Mouse (Mus musculus) c-Kit-positive CD71-negative TER-119-negative erythroid progenitor cells, embryonic 14.5 days (primary cell): ENCODE data around the gene Lrrc17.
A peak's percentile ranks its signal among the peaks of the same experiment; 100 is the strongest.
"Not testable (repeated sequence)": the region's sequence is repeated elsewhere in the genome, so short reads cannot be mapped to it uniquely, and the experiment has no call there.

Experiments used
- DNase-seq: peaks from one replicate; pipeline ENCODE4 v3.0.0-alpha.2; 2013; ENCODE audit warnings: low read depth

Gene Lrrc17

DNA sequence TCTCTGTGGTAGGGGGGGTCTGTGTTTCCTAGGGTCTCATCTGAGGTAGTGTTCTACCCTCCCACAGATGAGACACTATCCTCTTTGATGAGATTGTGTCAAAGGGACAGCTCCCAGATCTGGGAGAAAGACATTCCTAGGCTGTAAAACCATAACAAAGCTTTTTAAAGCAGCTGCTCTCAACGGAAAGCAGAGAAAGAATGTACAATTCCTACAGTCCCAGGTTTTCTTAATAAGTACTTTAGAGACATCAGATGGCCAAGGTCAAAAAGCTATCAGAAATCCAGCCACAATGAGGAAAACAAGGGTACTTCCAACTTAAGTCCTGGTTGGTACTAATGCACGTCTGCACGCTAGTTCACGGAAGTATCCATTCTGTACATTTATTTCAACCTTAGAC is 1.1 kb upstream of the Lrrc17 start:
- no peak for DNase-seq

- DNase-seq, result no peak
Measured at GRCm38 (mm10) chr5:21544821-21545220, 1.5 kb downstream of the Lrrc17 start.

DNA sequence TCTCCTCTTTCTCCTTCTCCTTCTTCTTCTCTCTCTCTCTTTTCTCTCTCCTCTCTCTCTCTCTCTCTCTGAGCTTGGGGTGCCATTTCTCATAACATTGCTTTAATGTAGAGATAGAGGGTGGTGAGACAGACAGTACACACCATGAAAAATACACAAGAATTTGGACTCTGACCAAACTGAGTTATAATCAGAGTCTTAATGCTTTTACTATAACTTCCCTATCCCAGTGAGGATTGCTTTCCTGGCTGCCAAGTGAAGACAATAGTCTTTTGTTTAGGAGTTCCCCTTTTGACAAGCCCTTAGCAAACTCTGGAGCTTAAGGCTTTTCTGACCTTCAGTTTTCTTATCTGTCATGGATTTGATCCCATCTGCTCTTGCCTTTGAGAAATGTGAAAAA is 1.9 kb downstream of the Lrrc17 start:
- DNase-seq, result no peak

DNA sequence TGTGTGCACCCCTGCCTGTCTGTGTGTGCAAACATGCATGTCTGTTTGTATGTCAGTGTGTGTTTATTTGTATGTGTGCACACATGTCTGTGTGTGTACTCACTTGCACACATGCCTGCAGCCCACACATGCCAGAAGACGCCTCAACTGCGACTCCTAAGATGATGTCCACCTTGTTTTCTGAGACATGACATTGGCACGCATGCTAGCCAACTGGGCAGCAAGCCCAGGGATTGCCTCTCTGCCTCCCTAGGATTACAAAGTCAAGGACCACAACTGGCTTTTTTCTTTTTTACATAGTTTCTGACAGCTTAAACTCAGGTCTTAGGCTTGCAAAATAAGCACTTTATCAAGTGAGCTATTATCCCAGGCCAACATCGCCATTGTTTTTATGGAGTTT is 2.4 kb downstream of the Lrrc17 start:
- DNase-seq, result no peak

DNA sequence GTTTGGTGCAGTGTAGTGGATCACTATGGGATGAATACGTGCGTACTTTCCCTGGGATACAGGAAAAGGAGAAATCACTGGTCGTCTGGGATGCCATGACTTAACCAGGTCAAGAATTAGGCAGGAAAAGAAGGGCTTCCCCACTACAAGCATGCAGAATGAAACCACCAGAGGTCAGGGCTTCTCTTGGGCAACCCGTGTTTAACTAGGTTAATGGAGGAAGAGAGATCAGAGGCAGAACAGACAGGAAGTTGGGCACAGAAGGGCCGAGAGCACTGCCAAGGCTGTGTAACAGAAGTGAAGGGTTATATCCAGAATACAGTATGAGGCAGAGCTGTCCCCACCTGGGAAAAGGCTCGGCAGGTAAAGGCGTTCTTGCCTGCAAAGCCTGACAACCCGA is 3.6 kb downstream of the Lrrc17 start:
- no peak for DNase-seq

DNA sequence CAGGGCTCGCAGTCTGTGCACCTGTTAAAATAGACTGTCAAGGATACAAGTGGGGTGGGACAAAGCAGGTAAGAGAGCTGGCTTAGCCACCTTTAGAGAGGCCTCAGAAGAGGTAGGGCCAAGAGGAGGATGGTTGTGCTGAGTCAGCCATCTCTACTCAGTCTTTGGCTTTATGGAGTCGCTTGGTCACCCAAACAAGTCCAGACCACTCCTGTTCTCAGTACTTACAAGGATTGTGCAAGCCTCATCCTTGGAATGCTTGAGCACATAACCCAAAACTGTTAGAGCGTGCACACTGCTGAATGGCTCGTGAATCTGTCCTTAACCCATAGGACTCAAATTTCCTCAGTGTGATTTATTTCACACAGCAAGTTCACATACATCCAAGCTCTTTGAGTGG is 10.3 kb downstream of the Lrrc17 start:
- no peak for DNase-seq

- no peak for DNase-seq
Measured at GRCm38 (mm10) chr5:21554732-21555131, 11.4 kb downstream of the Lrrc17 start.

DNA sequence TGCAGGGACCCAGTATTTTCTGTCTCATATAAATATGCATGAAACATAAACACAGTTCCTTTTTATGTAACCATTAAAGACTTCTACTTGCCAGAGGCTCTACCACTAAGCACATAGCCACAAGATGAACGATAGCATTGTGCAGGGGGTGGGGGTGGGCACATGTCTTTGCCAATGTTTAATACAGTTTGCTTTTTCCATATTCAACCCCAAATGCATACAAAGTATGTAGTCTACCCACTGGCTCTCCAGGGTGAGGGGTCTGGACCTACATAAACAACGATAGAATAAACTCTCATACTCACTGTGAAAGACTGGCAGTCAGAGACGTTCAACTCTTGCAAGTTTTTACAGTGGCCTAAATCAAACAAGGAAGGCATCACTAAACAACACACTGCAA is 13.1 kb downstream of the Lrrc17 start:
- no peak for DNase-seq

DNA sequence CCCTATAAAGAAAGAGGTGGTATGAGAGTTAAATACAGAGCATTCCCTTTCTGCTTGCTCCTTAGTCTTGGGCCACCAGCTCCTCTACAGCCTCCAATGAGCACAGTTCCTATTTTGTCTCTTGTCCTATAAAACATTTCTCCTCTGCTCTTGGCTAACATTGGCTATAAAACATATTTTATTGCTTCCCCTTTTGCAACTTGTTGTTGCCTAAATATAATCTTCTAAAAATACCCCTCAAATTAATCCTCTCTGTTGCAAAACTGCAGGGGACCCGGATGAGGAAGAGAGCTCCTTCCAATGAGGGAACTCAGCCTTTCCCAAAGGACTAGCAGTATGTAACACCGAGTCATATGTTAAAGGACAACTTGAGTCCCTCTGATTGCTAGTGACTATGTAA is 20.6 kb downstream of the Lrrc17 start:
- no peak for DNase-seq

GRCm38 (mm10) chr5:21565392-21566065 is 22.2 kb downstream of the Lrrc17 start:
- no peak for DNase-seq

DNA sequence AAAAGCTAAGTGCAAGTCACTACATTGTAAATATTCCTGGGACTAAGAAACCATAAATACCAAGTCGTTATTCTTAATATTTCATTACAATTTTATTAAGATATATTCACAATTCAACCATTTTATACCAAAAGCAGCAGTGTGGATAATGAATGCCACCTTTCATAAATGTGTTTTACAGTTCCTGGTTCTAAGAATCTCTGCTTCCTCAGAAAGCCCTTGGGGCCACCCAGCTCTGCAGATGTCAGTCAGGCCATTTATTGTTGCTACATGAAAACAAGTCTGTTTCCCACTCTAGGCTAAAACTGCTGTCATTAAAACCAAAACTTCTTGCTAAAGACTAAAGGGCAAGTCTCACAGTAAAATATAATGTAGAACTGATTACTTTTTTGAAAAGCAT is 24.4 kb downstream of the Lrrc17 start:
- DNase-seq, result no peak

DNA sequence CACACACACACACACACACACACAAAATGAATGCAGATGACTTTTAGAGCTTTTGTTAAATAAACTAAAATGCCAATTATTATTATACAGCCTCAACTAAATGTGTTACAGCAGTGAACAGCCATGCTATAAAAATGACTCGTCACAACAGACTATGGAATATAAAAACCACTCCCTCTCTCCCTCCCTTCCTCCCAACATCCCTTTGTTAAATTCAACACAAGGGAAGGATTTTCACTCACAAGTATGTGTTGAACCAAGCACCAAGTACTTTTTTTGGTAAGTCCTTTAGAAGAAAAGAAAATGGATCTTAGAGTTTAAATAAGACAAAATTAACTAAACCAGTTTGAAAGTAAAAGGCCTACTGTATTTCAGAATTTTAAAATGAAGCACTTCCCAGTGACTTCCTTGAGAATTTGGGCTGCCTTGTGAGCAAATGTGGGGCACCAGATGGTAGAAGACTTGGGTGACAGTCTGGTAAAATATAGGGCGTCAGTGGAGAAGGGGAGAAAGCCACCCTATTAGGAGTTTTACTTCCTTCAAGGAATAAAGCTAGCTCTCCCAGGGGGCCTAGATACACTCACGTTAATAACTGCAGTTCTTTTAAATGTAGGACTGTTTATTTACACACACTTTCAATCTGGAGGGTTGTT is 29.5 kb downstream of the Lrrc17 start:
- DNase-seq, result no peak

DNA sequence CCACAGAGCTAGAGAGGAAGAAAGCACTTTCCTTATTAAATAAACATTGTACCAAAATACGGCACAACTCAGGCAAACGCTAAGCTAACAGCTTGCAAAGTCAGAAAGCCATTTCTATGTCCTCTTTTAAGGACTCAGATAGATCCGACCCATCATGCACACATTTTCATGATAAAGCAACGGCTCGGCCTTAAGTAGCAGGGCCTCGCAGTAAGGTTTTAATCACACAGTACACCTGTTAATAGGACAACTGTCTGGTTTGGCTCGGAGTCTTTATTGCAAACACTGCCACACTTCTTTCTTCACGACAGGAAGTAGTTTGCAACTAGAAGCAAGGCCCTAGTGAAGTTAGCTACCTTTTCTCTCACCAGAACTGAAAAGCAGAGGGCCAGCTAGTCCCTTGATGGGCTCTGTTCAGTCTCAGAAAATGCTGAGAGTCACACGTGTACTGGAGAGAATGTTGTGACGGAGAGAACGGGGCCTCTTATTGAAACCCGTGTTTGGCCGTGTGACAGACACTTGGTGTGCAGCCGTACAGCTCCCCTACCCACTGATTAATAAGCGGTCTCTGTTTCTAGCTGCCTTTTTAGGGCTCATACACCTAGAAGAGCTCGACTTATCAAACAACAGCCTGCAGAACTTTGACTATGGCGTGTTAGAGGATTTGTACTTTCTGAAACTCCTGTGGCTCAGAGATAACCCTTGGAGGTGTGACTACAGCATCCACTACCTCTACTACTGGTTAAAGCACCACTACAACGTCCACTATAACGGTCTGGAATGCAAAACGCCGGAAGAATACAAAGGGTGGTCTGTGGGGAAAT is 31.2 kb downstream of the Lrrc17 start:
- no peak for DNase-seq

DNA sequence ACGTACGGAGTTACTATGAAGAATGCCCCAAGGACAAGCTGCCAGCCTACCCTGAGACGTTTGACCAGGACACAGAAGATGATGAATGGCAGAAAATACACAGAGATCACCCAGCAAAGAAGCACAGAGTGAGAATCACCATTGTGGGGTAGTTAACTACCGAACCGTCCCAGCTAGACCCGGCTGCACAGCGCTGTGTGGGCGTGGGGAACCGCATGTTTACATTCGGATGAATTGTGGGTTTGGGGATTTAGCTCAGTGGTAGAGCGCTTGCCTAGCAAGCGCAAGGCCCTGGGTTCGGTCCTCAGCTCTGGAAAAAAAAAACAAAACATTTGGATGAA is 31.8 kb downstream of the Lrrc17 start:
- DNase-seq, result no peak

- DNase-seq, result no peak
Measured at GRCm38 (mm10) chr5:21578136-21578535, 34.8 kb downstream of the Lrrc17 start.

DNA sequence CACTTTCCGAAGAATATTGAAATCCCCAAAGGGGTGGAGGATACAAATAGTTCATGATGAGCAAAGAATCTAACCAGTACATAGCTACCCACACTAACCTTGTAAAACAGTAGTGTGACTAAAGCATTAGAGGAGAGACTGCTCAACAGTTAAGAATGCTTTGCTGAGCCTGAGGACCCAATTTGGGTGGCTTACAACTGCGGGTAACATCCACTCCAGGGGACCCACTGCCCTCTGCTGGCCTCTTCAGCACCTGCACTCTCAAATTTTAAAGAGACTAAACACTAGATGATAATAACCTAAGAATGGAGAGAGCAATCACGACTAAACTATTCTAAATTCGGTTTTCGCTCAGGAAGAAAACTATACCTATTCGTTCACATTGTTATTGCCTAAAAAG is 43.4 kb downstream of the Lrrc17 start:
- DNase-seq, result peak; percentile 32

DNA sequence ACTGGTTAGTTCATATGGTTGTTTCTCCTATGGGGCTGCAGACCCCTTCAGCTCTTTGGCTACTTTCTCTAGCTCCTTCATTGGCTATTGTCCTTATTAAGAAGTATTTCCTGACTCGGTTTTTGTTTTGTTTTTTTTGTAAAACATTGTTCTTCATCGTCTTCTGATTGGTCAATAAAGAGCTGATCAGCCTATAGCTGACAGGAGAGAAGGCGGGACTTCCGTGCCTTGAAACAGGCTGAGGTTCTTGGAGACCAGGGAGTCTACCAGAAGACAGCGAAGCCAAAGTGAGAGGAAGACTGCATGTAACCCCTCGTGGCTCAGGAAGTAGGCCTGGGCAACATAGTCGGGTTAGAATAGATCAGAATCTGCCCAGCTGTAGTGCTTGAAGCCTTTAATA is 44.3 kb downstream of the Lrrc17 start:
- DNase-seq, result no peak

GRCm38 (mm10) chr5:21588220-21588619 is 44.9 kb downstream of the Lrrc17 start:
- no peak for DNase-seq

DNA sequence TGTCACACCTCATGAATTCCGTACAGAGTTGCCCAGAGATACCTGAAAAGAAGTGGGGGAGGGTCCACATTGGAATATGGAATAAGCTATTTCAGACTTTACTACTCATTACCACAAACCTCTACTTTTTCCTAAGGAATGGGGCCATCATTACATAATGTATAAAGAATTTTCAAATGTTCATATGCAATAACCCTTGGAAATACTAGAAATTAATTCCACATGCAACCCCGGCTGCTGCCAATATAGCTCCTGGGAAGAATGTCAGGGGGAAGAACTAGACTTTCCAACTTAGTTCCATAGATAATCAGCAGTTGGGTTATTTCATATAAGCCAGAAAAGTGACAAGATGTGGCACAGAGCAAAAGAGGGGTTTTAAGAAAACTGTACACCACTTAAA is 48.7 kb downstream of the Lrrc17 start:
- DNase-seq, result no peak

GRCm38 (mm10) chr5:21593201-21593709 is 49.9 kb downstream of the Lrrc17 start:
- DNase-seq, result no peak

GRCm38 (mm10) chr5:21599536-21599935 is 56.2 kb downstream of the Lrrc17 start:
- DNase-seq, result not testable (repeated sequence)

GRCm38 (mm10) chr5:21599961-21600360 is 56.6 kb downstream of the Lrrc17 start:
- no peak for DNase-seq

DNA sequence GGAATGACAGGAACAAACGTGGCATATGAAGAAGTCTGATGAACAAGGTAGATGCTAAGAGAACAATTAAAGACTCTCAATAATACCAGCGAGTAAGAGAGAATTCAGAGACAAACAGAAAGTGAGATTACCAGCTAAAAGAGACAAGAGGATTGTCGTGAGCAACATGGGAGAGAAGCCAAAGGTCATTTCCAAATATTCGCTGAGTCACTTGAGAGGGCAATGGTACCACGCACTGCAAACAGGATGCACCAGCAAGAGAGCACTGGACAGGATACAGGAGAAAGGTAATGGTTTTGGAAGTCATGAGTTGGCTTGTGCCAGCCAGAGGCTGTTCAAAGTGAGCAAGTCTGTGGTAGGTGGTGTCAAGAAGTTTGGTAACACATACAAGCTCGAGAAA is 62.6 kb downstream of the Lrrc17 start:
- DNase-seq, result no peak
